Mouse (Mus musculus) ES-CJ7 (cell line): ENCODE data around the gene Scgb2b7.
"Not testable (repeated sequence)": the region's sequence is repeated elsewhere in the genome, so short reads cannot be mapped to it uniquely, and the experiment has no call there.

Experiments used
- DNase-seq: peaks from one replicate; pipeline ENCODE4 v3.0.0; 2011; ENCODE audit warnings: low read depth, low spot score

Gene Scgb2b7

DNA sequence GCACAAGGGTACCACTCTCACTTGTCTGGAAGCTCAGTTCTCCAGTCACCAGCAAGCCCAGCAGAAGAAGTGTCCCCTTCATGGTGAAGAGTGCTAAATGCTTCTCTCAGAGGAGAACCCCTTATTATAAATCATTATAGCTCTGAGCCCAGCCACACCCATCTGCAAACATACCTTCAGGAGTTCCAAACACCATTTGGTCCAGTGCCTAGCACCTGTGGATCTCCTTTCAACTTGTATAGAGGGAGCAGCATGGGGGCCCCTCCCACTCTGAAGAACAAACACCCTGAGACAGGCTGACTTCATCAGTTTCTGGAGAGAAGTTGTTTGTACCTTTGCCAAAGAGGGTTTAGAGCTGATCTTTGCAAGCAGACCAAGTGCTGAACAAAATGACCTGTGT is at the start of gene Scgb2b7:
Gene Scgb2b7, minus strand, starts transcription at position 101 of the 400 bp plus-strand sequence.
- not testable (repeated sequence) for DNase-seq

DNA sequence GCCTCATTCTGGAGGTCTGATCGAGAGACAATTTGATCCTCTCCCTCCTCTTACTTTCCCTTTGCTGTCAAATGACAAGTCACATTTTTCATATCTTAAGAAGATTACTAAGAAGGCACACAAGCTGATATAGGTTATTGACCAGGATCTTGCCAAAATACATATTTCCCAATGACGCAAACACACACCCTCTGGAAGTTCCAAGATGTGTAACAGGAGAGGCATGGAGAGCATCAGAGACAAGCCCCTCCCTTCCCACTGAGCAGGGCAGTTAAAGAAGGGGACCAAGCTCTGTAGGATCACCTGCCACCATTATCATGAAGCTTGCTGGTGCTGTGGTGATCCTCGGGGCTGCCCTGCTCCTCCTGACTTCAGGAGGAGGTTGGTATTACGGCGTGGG is 6.8 kb upstream of the Scgb2b7 start, which contains the start of gene Scgb1b7:
Gene Scgb1b7, plus strand, starts transcription at position 301 of the 400 bp plus-strand sequence.
- not testable (repeated sequence) for DNase-seq
